Mouse (Mus musculus): ENCODE measurements at regions not wholly inside any gene's neighbourhood (a gene's known extent, or its start where the extent isn't known, plus 50 kb on each side); places are given as distances from the start of the nearest gene placed in this dataset.

DNA sequence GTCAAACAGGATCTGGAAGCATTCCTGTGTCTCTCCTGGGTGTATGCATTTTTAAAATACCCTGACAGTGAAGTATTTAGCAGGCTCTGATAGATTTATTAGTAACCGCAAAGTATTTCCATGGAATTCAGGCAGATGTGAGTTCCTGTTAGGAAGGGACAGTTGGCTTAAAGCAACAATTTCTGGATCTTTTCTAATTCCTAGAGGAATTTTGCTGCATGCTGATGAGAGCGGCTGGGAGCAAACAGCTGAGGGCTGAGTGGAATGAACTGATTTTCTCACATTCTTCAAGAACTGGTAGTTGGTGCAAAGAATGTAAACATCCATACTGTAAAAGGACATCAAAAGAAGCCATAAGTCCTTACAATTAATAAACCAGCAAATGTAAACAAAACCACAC is 283.9 kb upstream of the Marcks start:
- no peak for TF ChIP-seq MAX (IDR thresholded peaks at IDR 0.05; ENCODE audit: low read length)
- TF ChIP-seq POLR2A (IDR thresholded peaks at IDR 0.05; ENCODE audit: control insufficient read depth in 1 of 2, insufficient read depth in 1 of 2, low read depth in 1 of 2, low read length in 2 of 2, poor library complexity in 1 of 2) = no peak
- TF ChIP-seq CTCF (IDR thresholded peaks at IDR 0.05 in 2 of 3, conservative IDR thresholded peaks at IDR 0.05 in 1 of 3; ENCODE audit: control insufficient read depth in 1 of 3, insufficient read depth in 1 of 3, low read depth in 2 of 3, low read length in 3 of 3, poor library complexity in 1 of 3, severe bottlenecking in 1 of 3) = no peak
- TF ChIP-seq POLR2AphosphoS2 (IDR thresholded peaks at IDR 0.05; ENCODE audit: low read length) = no peak
